Mouse (Mus musculus) lung, embryonic 16.5 days (tissue): Measurements from ENCODE around the gene Ciita. TPM values are rescaled to one million over a fixed set of nuclear protein-coding genes. Genes with fewer than 3 reads are reported as not detected.
A peak's percentile ranks its signal among the peaks of the same experiment; 100 is the strongest.

Experiments
- ATAC-seq: fragments of 200-750 bp; cut with Nextera tagmentation; 2 replicates; pipeline ENCODE4 v1.8.0; 2017; ENCODE audit warnings: low read depth, mild to moderate bottlenecking, moderate library complexity
- H3K27ac ChIP-seq: fragments of 300-500 bp; sonication (generic); 2 replicates; pipeline ENCODE4 v1.5.1; 2014; ENCODE audit warnings: mild to moderate bottlenecking, control low read depth, low read length
- H3K27me3 ChIP-seq: fragments of 300-500 bp; sonication (generic); 2 replicates; pipeline ENCODE4 v1.6.1; 2014; ENCODE audit warnings: low read depth, low read length, mixed read lengths; ENCODE audit not compliant: control insufficient read depth, insufficient read depth
- H3K36me3 ChIP-seq: fragments of 300-500 bp; sonication (generic); 2 replicates; pipeline ENCODE4 v1.6.1; 2014; ENCODE audit warnings: low read length; ENCODE audit not compliant: control insufficient read depth, insufficient read depth
- H3K4me1 ChIP-seq: fragments of 300-500 bp; sonication (generic); replicated peaks from 2 replicates; pipeline ENCODE4 v1.6.1; 2014; ENCODE audit warnings: low read length, mixed read lengths; ENCODE audit not compliant: control insufficient read depth, insufficient read depth
- H3K4me2 ChIP-seq: fragments of 300-500 bp; sonication (generic); 2 replicates; pipeline ENCODE4 v1.6.1; 2014; ENCODE audit warnings: low read depth, low read length, control low read depth
- H3K4me3 ChIP-seq: fragments of 300-500 bp; sonication (generic); 2 replicates; pipeline ENCODE4 v1.5.1; 2014; ENCODE audit warnings: mild to moderate bottlenecking, low read length, control low read depth
- H3K9ac ChIP-seq: fragments of 300-500 bp; sonication (generic); 2 replicates; pipeline ENCODE4 v1.6.1; 2014; ENCODE audit warnings: low read length, control low read depth
- H3K9me3 ChIP-seq: fragments of 300-500 bp; sonication (generic); 2 replicates; pipeline ENCODE4 v1.6.1; 2016; ENCODE audit warnings: low read length; ENCODE audit not compliant: control insufficient read depth
- WGBS: fragments of 180-500 bp; shearing (Covaris S2); extraction: QIAGEN DNeasy Blood & Tissue Kit; methylation state at CpG from one replicate; pipeline ENCODE4 v1.1.7; 2014; 5-methylcytosine and 5-hydroxymethylcytosine counted together
- polyA plus RNA-seq: library from polyadenylated mRNA; unstranded; fragments of >200 nt; fragmentation: Nextera tagmentation; extraction: Ambion mirVana; gene quantifications from 2 replicates; pipeline ENCODE4 v1.2.1, GENCODE M21; 2015

The Ciita gene
- polyA plus RNA-seq, 1 experiment from 2014 or later, result 0.92 TPM

GRCm38 (mm10) chr16:10571820-10572219 is 92.0 kb downstream of the Ciita start:
- peak; percentile 64; the same call in 1 of the 2 replicates for ATAC-seq
- Histone ChIP-seq H3K9me3 (no peaks in the 10 kb centered on the region), H3K27ac (no peak overlapping the region), H3K4me1 (no peaks in the 10 kb centered on the region), H3K9ac (no peak overlapping the region), H3K36me3 (peaks cover 5% of the 10 kb centered on the region), H3K4me2 (no peak overlapping the region), H3K27me3 (no peaks in the 10 kb centered on the region), H3K4me3 (no peak overlapping the region)
- WGBS, result 37% methylated on average over 2 of the region's 2 CpGs

DNA sequence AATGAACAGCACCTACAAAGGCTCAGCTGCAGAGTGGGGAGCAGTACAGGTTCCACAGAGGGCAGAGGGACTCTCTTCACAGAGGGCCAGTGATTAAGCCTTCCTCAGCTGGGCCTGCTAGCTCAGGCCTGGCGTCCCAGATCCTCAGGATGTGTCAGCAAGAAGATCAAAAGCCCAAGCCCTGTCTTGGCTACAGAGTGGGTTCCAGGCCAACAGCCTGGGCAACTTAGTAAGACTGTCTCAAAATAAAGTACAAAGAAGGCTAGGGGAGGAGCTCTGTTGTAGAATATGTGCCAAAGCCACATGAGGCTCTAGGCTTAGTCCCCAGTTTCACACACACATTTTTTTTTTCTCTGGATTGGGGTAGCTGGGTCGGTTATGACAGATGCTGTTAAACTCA is 95.1 kb downstream of the Ciita start:
- ATAC-seq, result no peak
- H3K4me3 ChIP-seq, result no peak overlapping the region
- H3K4me1 ChIP-seq, result no peaks in the 10 kb centered on the region
- no peaks in the 10 kb centered on the region for H3K9me3 ChIP-seq
- peaks cover 9% of the 10 kb centered on the region for H3K36me3 ChIP-seq
- 51% methylated on average over 2 of the region's 2 CpGs for WGBS
- H3K27ac ChIP-seq, result no peak overlapping the region
- no peak overlapping the region for H3K4me2 ChIP-seq
- H3K27me3 ChIP-seq, result no peaks in the 10 kb centered on the region
- H3K9ac ChIP-seq, result no peak overlapping the region

DNA sequence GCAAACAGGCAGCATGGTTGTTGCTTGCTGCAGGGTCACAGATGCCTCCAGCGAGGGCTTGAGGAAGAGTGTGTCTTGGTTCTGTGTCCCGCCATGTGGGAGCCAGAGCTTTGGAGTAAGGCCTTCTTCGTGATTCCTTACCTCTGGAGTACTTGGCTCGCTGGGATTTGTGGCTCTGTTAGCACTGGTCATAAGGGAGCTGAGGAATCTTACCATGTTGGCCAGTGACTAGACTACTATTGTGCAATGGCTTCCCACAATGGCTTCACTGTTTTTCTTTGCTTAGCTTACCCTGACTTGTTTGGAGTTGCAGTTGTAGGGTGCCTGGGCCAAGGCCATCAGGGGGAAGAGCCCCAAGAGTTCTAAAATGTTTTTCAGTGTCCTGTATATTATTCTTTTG is 96.1 kb downstream of the Ciita start:
- Histone ChIP-seq H3K4me2 (no peak overlapping the region), H3K9ac (no peak overlapping the region), H3K9me3 (no peaks in the 10 kb centered on the region), H3K4me3 (no peak overlapping the region), H3K36me3 (peaks cover 12% of the 10 kb centered on the region), H3K4me1 (no peaks in the 10 kb centered on the region), H3K27ac (no peak overlapping the region), H3K27me3 (no peaks in the 10 kb centered on the region)
- WGBS, result 86% methylated on average over 4 of the region's 4 CpGs
- ATAC-seq, result no peak

- Histone ChIP-seq H3K4me2 (no peak overlapping the region), H3K4me1 (no peaks in the 10 kb centered on the region), H3K4me3 (no peak overlapping the region), H3K27ac (no peak overlapping the region), H3K36me3 (peaks cover 17% of the 10 kb centered on the region), H3K9ac (no peak overlapping the region), H3K9me3 (no peaks in the 10 kb centered on the region), H3K27me3 (no peaks in the 10 kb centered on the region)
- WGBS, result 66% methylated on average over 5 of the region's 5 CpGs
- ATAC-seq, result no peak
Observed at GRCm38 (mm10) chr16:10577548-10577947, 97.7 kb downstream of the Ciita start.

Other genes starting within 250 kb of the Ciita start
- gene Emp2, start 166.1 kb upstream of the Ciita start, polyA plus RNA-seq, result 131 and 151 TPM in 2 replicates
- gene Tekt5, start 84.6 kb upstream of the Ciita start, polyA plus RNA-seq, result 2.9 and 4.2 TPM in 2 replicates
- gene Nubp1, start 68.1 kb upstream of the Ciita start, polyA plus RNA-seq, result 59.7 and 59.9 TPM in 2 replicates
- 7.8 and 8.1 TPM in 2 replicates for gene Tvp23a, start 32.7 kb upstream of the Ciita start, polyA plus RNA-seq
- gene Dexi, start 63.0 kb downstream of the Ciita start, polyA plus RNA-seq, result 9.7 and 16.2 TPM in 2 replicates
- gene Clec16a, start 65.3 kb downstream of the Ciita start, polyA plus RNA-seq, result 27.3 and 30.6 TPM in 2 replicates